Mouse (Mus musculus): ENCODE measurements around the gene Snx12.

DNA sequence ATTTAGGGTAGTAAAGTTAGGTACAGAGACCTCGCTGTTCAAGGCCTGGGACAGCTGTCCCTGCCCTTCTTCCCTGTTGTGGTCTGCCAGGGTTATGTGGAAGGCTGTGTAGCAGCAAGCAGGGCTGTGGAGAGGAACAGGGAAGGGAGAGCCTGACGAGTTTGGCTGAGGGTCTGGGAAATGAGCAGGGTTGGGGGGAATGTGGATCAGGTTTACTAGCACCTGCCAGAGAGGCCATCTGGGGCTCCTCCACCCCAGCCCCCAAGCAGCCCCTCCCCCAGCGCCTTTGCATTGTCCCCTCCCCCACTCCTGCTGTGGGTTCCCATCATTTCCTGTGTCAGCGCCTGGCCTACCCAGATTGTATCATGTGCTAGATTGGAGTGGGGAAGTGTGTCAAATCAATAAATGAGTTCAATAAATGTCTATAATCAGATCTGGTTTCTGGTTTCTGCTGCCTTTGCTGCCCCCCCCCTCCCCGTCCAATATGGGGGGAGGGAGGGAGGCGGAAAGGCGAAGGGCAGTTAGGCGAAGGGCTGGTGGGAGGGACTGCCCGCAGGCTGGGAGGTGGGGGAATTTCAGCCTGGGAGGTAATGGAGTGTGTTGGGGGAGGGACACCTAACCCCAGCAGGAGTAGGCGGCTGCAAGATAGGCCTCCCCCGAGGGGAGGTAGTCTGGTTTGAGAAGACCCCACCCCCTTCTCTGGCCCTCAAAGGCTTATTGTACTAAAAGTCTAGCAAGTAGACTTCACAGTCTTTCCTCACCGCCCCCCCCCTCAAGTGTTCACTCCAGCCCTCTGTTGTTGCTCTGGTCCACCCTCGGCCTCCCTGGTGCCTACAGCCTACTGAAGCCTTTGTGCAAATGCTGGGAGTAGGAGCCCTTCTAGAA, 38.3 kb upstream of the Snx12 start:
- TF ChIP-seq CTCF (IDR thresholded peaks at IDR 0.05; ENCODE audit: borderline replicate concordance, extremely low read depth, insufficient read depth, insufficient read length), result no peak
- TF ChIP-seq POLR2A (IDR thresholded peaks at IDR 0.05; ENCODE audit: borderline replicate concordance, extremely low read depth, insufficient read depth, insufficient read length, poor library complexity, severe bottlenecking), result no peak
